22 mouse cellular contexts compared by ENCODE assay signal in the genomic region with DNA sequence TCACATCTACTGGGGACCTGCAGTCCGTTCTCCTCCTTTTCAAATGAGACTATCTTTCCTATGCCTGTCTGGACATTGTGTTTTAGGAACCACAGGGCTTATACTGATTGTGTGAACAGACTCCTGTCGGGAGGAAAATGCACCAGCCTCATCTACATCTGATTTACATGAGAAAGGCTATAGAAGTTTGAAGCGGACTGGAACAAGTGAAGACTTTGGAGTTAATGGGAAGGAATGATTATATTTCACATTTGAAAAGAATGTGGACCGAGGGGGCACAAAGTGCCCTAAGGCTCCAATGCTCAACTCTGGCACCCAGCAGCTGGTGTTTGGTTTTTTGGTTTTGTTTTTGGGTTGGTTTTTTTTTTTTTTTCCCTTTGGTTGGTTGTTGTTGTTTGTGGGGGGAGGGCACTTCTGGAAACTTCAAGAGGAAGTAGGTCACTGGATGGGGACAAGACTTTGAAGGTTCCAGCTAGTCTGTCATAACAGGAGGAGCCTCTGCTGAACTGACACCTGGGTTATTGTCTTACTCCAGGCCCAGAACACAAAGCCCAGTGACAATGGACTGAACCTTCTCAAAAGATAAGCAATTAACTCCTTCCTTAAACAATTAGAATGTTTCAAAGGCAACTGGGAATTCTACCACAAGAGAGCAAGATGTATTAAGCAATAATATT. TPM values are rescaled to one million over a fixed set of nuclear protein-coding genes. Genes with fewer than 3 reads are reported as not detected.
DNase-seq lines count a peak whose midpoint lies in the region; ATAC-seq and TF ChIP-seq lines count a peak whose summit lies in the region.
"Had no signal": no experiment of that assay in that cellular context is flagged by ENCODE, and none has a peak within 500 bp of the region (broad histone marks: within the 10 kb centered on the region; RNA-seq: fewer than 3 reads in every experiment).

No protein-coding gene starts in this region.

- no peak for TF ChIP-seq CTCF in midbrain, postnatal 0 days (IDR thresholded peaks at IDR 0.05)

- H3K27ac ChIP-seq in midbrain, embryonic 11.5 days (ENCODE audit: low read depth, low read length), result no peak overlapping the region
- no peak overlapping the region for H3K27ac ChIP-seq in midbrain, postnatal 0 days (ENCODE audit: low read depth, low read length)
- peak overlapping the region; percentile 43 for H3K27ac ChIP-seq in forebrain, embryonic 11.5 days (ENCODE audit: low read depth, low read length)
- H3K27ac ChIP-seq: embryonic facial prominence, embryonic 15.5 days; limb, embryonic 13.5 days; liver, embryonic 15.5 days had no signal

- no peak overlapping the region for H3K4me3 ChIP-seq in midbrain, embryonic 11.5 days (ENCODE audit: low read depth, low read length)
- H3K4me3 ChIP-seq in midbrain, postnatal 0 days (ENCODE audit: low read depth, low read length), result no peak overlapping the region
- no peak overlapping the region for H3K4me3 ChIP-seq in forebrain, embryonic 11.5 days (ENCODE audit: low read depth, low read length)
- H3K4me3 ChIP-seq: embryonic facial prominence, embryonic 15.5 days; limb, embryonic 13.5 days; liver, embryonic 15.5 days; megakaryocyte, embryonic 14.5 days had no signal

- peak; percentile 82 for ATAC-seq in midbrain, embryonic 11.5 days (ENCODE audit: low FRiP score)
- ATAC-seq in midbrain, postnatal 0 days (ENCODE audit: low FRiP score), result no peak
- ATAC-seq in forebrain, embryonic 11.5 days (replicated peaks; ENCODE audit: low FRiP score), result peak; percentile 89
- ATAC-seq: inflammation-experienced regulatory T-cells, adult 6 months had no signal

- DNase-seq in midbrain, embryonic 11.5 days (ENCODE audit: low spot score, missing footprints), result no peak
- DNase-seq in midbrain, postnatal 0 days (ENCODE audit: low spot score), result no peak
- peak; percentile 96 for DNase-seq in R1 (ENCODE audit: low read depth, low spot score)
- no peak for DNase-seq in forebrain, embryonic 11.5 days (ENCODE audit: low spot score)
- DNase-seq in mesoderm, embryonic 11.5 days (ENCODE audit: low read depth, low spot score), result peak; percentile 27
- no peak for DNase-seq in spleen, adult 18-20 months
- no peak for DNase-seq in lung, postnatal 10 days
- DNase-seq in spleen, adult 12 weeks (ENCODE audit: low spot score), result no peak
- DNase-seq: adrenal gland, adult 8-10 months; cerebellum, adult 2 months; gastrocnemius, postnatal 36 days; heart, postnatal 10 days; kidney, adult 8-10 months; kidney, postnatal 36 days; lung, postnatal 14 days; right cerebral cortex, postnatal 4 days; thymus, postnatal 4 days had no signal

- no peak overlapping the region for H3K9ac ChIP-seq in midbrain, embryonic 11.5 days (ENCODE audit: low read length)
- no peak overlapping the region for H3K9ac ChIP-seq in midbrain, postnatal 0 days (replicated peaks; ENCODE audit: low read length, poor library complexity, severe bottlenecking)
- no peak overlapping the region for H3K9ac ChIP-seq in forebrain, embryonic 11.5 days (ENCODE audit: low read length)
- H3K9ac ChIP-seq: embryonic facial prominence, embryonic 15.5 days; limb, embryonic 13.5 days; liver, embryonic 15.5 days had no signal

- WGBS in midbrain, embryonic 11.5 days, result 23% methylated on average over 4 of the region's 4 CpGs
- WGBS in midbrain, postnatal 0 days, result 33% methylated on average over 4 of the region's 4 CpGs
- WGBS in forebrain, embryonic 11.5 days, result 24% methylated on average over 4 of the region's 4 CpGs

- H3K4me1 ChIP-seq in midbrain, embryonic 11.5 days (ENCODE audit: control insufficient read depth, insufficient read depth, low read length), result no peaks in the 10 kb centered on the region
- H3K4me1 ChIP-seq in midbrain, postnatal 0 days (ENCODE audit: insufficient read depth, low read length), result no peaks in the 10 kb centered on the region
- H3K4me1 ChIP-seq in forebrain, embryonic 11.5 days (replicated peaks; ENCODE audit: control insufficient read depth, insufficient read depth, low read length), result no peaks in the 10 kb centered on the region; the same call in 1 of the 2 replicates
- H3K4me1 ChIP-seq: embryonic facial prominence, embryonic 15.5 days; limb, embryonic 13.5 days; liver, embryonic 15.5 days had no signal

- no peaks in the 10 kb centered on the region for H3K9me3 ChIP-seq in midbrain, embryonic 11.5 days (ENCODE audit: control insufficient read depth, low read length)
- no peaks in the 10 kb centered on the region for H3K9me3 ChIP-seq in midbrain, postnatal 0 days (ENCODE audit: low read length)
- H3K9me3 ChIP-seq in forebrain, embryonic 11.5 days (ENCODE audit: control insufficient read depth, low read length), result no peaks in the 10 kb centered on the region
- H3K9me3 ChIP-seq: embryonic facial prominence, embryonic 15.5 days; liver, embryonic 15.5 days; megakaryocyte, embryonic 14.5 days had no signal

- no peaks in the 10 kb centered on the region for H3K36me3 ChIP-seq in midbrain, embryonic 11.5 days (ENCODE audit: control insufficient read depth, insufficient read depth, low read length)
- no peaks in the 10 kb centered on the region for H3K36me3 ChIP-seq in midbrain, postnatal 0 days (ENCODE audit: insufficient read depth, low read length)
- H3K36me3 ChIP-seq in forebrain, embryonic 11.5 days (ENCODE audit: control insufficient read depth, insufficient read depth, low read length), result no peaks in the 10 kb centered on the region
- H3K36me3 ChIP-seq: embryonic facial prominence, embryonic 15.5 days; limb, embryonic 13.5 days; liver, embryonic 15.5 days had no signal

- H3K4me2 ChIP-seq in midbrain, embryonic 11.5 days, result no peak overlapping the region
- H3K4me2 ChIP-seq in midbrain, postnatal 0 days (ENCODE audit: low read depth, low read length, poor library complexity, severe bottlenecking), result no peak overlapping the region
- H3K4me2 ChIP-seq in forebrain, embryonic 11.5 days (ENCODE audit: low read depth, low read length, severe bottlenecking), result no peak overlapping the region
- H3K4me2 ChIP-seq: embryonic facial prominence, embryonic 15.5 days; limb, embryonic 13.5 days; liver, embryonic 15.5 days had no signal

- no peaks in the 10 kb centered on the region for H3K27me3 ChIP-seq in midbrain, embryonic 11.5 days (ENCODE audit: control insufficient read depth, insufficient read depth, low read length)
- H3K27me3 ChIP-seq in midbrain, postnatal 0 days (ENCODE audit: insufficient read depth, low read length), result no peaks in the 10 kb centered on the region
- H3K27me3 ChIP-seq in forebrain, embryonic 11.5 days (ENCODE audit: control insufficient read depth, insufficient read depth, low read length), result no peaks in the 10 kb centered on the region
- H3K27me3 ChIP-seq: embryonic facial prominence, embryonic 15.5 days; limb, embryonic 13.5 days; liver, embryonic 15.5 days; megakaryocyte, embryonic 14.5 days had no signal

RNA-seq across cellular contexts. Expression of gene Rnf180, which starts 37.7 kb away (rescaled TPM):
- 10.5 and 11.3 TPM in 2 replicates for polyA plus RNA-seq in midbrain, embryonic 11.5 days (2014; fragmentation: Nextera tagmentation; extraction: Ambion mirVana)
- 34.4 and 47.1 TPM in 2 replicates for total RNA-seq in midbrain, postnatal 0 days (2014; rRNA removed)
- 42.7 and 44.7 TPM in 2 replicates for polyA plus RNA-seq in midbrain, postnatal 0 days (2015; fragmentation: Nextera tagmentation; extraction: Ambion mirVana)
- polyA plus RNA-seq in forebrain, embryonic 11.5 days (2014; fragmentation: Nextera tagmentation; extraction: Ambion mirVana), result 10.7 and 11.3 TPM in 2 replicates
- polyA plus RNA-seq: inflammation-experienced regulatory T-cells, adult 6 months had no signal

Comparison
In these comparisons a context has a peak if more than half of its experiments do, and no peak if none do; other contexts are left out.
1. DNase-seq: peak in R1 (single experiment) and mesoderm, embryonic 11.5 days (single experiment); none in midbrain, embryonic 11.5 days (single experiment), midbrain, postnatal 0 days (single experiment), forebrain, embryonic 11.5 days (single experiment), spleen, adult 18-20 months (0 of 2), lung, postnatal 10 days (single experiment) and spleen, adult 12 weeks (single experiment).